Mouse (Mus musculus): Measurements from ENCODE around the gene Fads2. TPM values are rescaled to one million over a fixed set of nuclear protein-coding genes. Genes with fewer than 3 reads are reported as not detected.

Fads2 gene
- polyA plus RNA-seq, 1 experiment from 2014 or later: 80.5 TPM

- H3K27ac ChIP-seq (ENCODE audit: low read depth, low read length): no peak overlapping the region
- no peaks in the 10 kb centered on the region for H3K4me1 ChIP-seq (ENCODE audit: control insufficient read depth, insufficient read depth, low read length)
- DNase-seq (ENCODE audit: low spot score, missing footprints): no peak
- H3K9ac ChIP-seq (ENCODE audit: low read length): no peak overlapping the region
- no peak overlapping the region for H3K4me2 ChIP-seq
- H3K36me3 ChIP-seq (ENCODE audit: control insufficient read depth, insufficient read depth, low read length): no peaks in the 10 kb centered on the region; the same call in 1 of the 2 replicates
- ATAC-seq (ENCODE audit: low FRiP score): no peak
- H3K9me3 ChIP-seq (ENCODE audit: control insufficient read depth, low read length): no peaks in the 10 kb centered on the region
- H3K4me3 ChIP-seq (ENCODE audit: low read depth, low read length): no peak overlapping the region
- 73% methylated on average over 3 of the region's 3 CpGs for WGBS
- H3K27me3 ChIP-seq (ENCODE audit: control insufficient read depth, insufficient read depth, low read length): no peaks in the 10 kb centered on the region
Measured at GRCm38 (mm10) chr19:10055261-10055660, 46.3 kb downstream of the Fads2 start.

- Histone ChIP-seq H3K27me3 (ENCODE audit: control insufficient read depth, insufficient read depth, low read length) (no peaks in the 10 kb centered on the region), H3K9ac (ENCODE audit: low read length) (no peak overlapping the region), H3K9me3 (ENCODE audit: control insufficient read depth, low read length) (no peaks in the 10 kb centered on the region), H3K4me2 (no peak overlapping the region), H3K4me3 (ENCODE audit: low read depth, low read length) (no peak overlapping the region), H3K4me1 (ENCODE audit: control insufficient read depth, insufficient read depth, low read length) (no peaks in the 10 kb centered on the region), H3K27ac (ENCODE audit: low read depth, low read length) (no peak overlapping the region), H3K36me3 (ENCODE audit: control insufficient read depth, insufficient read depth, low read length) (no peaks in the 10 kb centered on the region; the same call in 1 of the 2 replicates)
- DNase-seq (ENCODE audit: low spot score, missing footprints) (no peak), ATAC-seq (ENCODE audit: low FRiP score) (no peak)
- WGBS: 90% methylated on average over 6 of the region's 6 CpGs
Measured at GRCm38 (mm10) chr19:10054361-10055075, 47.0 kb downstream of the Fads2 start.

- Histone ChIP-seq H3K4me1 (ENCODE audit: control insufficient read depth, insufficient read depth, low read length) (no peaks in the 10 kb centered on the region), H3K36me3 (ENCODE audit: control insufficient read depth, insufficient read depth, low read length) (no peaks in the 10 kb centered on the region; the same call in 1 of the 2 replicates), H3K9ac (ENCODE audit: low read length) (no peak overlapping the region), H3K27ac (ENCODE audit: low read depth, low read length) (no peak overlapping the region), H3K4me2 (no peak overlapping the region), H3K4me3 (ENCODE audit: low read depth, low read length) (no peak overlapping the region), H3K9me3 (ENCODE audit: control insufficient read depth, low read length) (no peaks in the 10 kb centered on the region), H3K27me3 (ENCODE audit: control insufficient read depth, insufficient read depth, low read length) (no peaks in the 10 kb centered on the region)
- ATAC-seq (ENCODE audit: low FRiP score) (no peak), DNase-seq (ENCODE audit: low spot score, missing footprints) (no peak)
- WGBS: 92% methylated on average over 10 of the region's 10 CpGs
Measured at GRCm38 (mm10) chr19:10053692-10054260, 47.8 kb downstream of the Fads2 start.

- Histone ChIP-seq H3K4me3 (ENCODE audit: low read depth, low read length) (no peak overlapping the region), H3K4me2 (no peak overlapping the region), H3K4me1 (ENCODE audit: control insufficient read depth, insufficient read depth, low read length) (no peaks in the 10 kb centered on the region), H3K9ac (ENCODE audit: low read length) (no peak overlapping the region), H3K27me3 (ENCODE audit: control insufficient read depth, insufficient read depth, low read length) (no peaks in the 10 kb centered on the region), H3K36me3 (ENCODE audit: control insufficient read depth, insufficient read depth, low read length) (no peaks in the 10 kb centered on the region; the same call in 1 of the 2 replicates), H3K9me3 (ENCODE audit: control insufficient read depth, low read length) (no peaks in the 10 kb centered on the region), H3K27ac (ENCODE audit: low read depth, low read length) (no peak overlapping the region)
- ATAC-seq (ENCODE audit: low FRiP score) (no peak), DNase-seq (ENCODE audit: low spot score, missing footprints) (no peak)
- 95% methylated on average over 4 of the region's 4 CpGs for WGBS
Measured at GRCm38 (mm10) chr19:10052698-10053097, 48.8 kb downstream of the Fads2 start.

GRCm38 (mm10) chr19:10050438-10050837, 51.1 kb downstream of the Fads2 start:
- H3K4me1 ChIP-seq (ENCODE audit: control insufficient read depth, insufficient read depth, low read length): no peaks in the 10 kb centered on the region
- ATAC-seq (ENCODE audit: low FRiP score) (no peak), DNase-seq (ENCODE audit: low spot score, missing footprints) (no peak)
- H3K36me3 ChIP-seq (ENCODE audit: control insufficient read depth, insufficient read depth, low read length): no peaks in the 10 kb centered on the region
- H3K4me2 ChIP-seq: no peak overlapping the region
- H3K27me3 ChIP-seq (ENCODE audit: control insufficient read depth, insufficient read depth, low read length): no peaks in the 10 kb centered on the region
- H3K9me3 ChIP-seq (ENCODE audit: control insufficient read depth, low read length): no peaks in the 10 kb centered on the region
- WGBS: 86% methylated on average over 2 of the region's 2 CpGs
- H3K4me3 ChIP-seq (ENCODE audit: low read depth, low read length): no peak overlapping the region
- no peak overlapping the region for H3K27ac ChIP-seq (ENCODE audit: low read depth, low read length)
- H3K9ac ChIP-seq (ENCODE audit: low read length): no peak overlapping the region

GRCm38 (mm10) chr19:10049533-10049932, 52.0 kb downstream of the Fads2 start:
- Histone ChIP-seq H3K4me3 (ENCODE audit: low read depth, low read length) (no peak overlapping the region), H3K36me3 (ENCODE audit: control insufficient read depth, insufficient read depth, low read length) (no peaks in the 10 kb centered on the region), H3K27me3 (ENCODE audit: control insufficient read depth, insufficient read depth, low read length) (no peaks in the 10 kb centered on the region), H3K4me1 (ENCODE audit: control insufficient read depth, insufficient read depth, low read length) (no peaks in the 10 kb centered on the region), H3K27ac (ENCODE audit: low read depth, low read length) (no peak overlapping the region), H3K4me2 (no peak overlapping the region), H3K9me3 (ENCODE audit: control insufficient read depth, low read length) (no peaks in the 10 kb centered on the region), H3K9ac (ENCODE audit: low read length) (no peak overlapping the region)
- DNase-seq (ENCODE audit: low spot score, missing footprints) (no peak), ATAC-seq (ENCODE audit: low FRiP score) (no peak)

GRCm38 (mm10) chr19:10046983-10047382, 54.6 kb downstream of the Fads2 start:
- Histone ChIP-seq H3K27ac (ENCODE audit: low read depth, low read length) (no peak overlapping the region), H3K36me3 (ENCODE audit: control insufficient read depth, insufficient read depth, low read length) (no peaks in the 10 kb centered on the region), H3K4me2 (no peak overlapping the region), H3K4me3 (ENCODE audit: low read depth, low read length) (no peak overlapping the region), H3K9me3 (ENCODE audit: control insufficient read depth, low read length) (no peaks in the 10 kb centered on the region), H3K9ac (ENCODE audit: low read length) (no peak overlapping the region), H3K4me1 (ENCODE audit: control insufficient read depth, insufficient read depth, low read length) (peaks cover 2% of the 10 kb centered on the region), H3K27me3 (ENCODE audit: control insufficient read depth, insufficient read depth, low read length) (peaks cover 3% of the 10 kb centered on the region; the same call in 1 of the 2 replicates)
- 57% methylated on average over 3 of the region's 3 CpGs for WGBS
- DNase-seq (ENCODE audit: low spot score, missing footprints): no peak
- no peak for ATAC-seq (ENCODE audit: low FRiP score)

GRCm38 (mm10) chr19:10046346-10046745, 55.2 kb downstream of the Fads2 start:
- no peaks in the 10 kb centered on the region for H3K9me3 ChIP-seq (ENCODE audit: control insufficient read depth, low read length)
- no peak for ATAC-seq (ENCODE audit: low FRiP score)
- no peaks in the 10 kb centered on the region for H3K36me3 ChIP-seq (ENCODE audit: control insufficient read depth, insufficient read depth, low read length)
- no peak for DNase-seq (ENCODE audit: low spot score, missing footprints)
- peaks cover 4% of the 10 kb centered on the region for H3K4me1 ChIP-seq (ENCODE audit: control insufficient read depth, insufficient read depth, low read length)
- H3K4me2 ChIP-seq: no peak overlapping the region
- 79% methylated on average over 4 of the region's 4 CpGs for WGBS
- H3K4me3 ChIP-seq (ENCODE audit: low read depth, low read length): no peak overlapping the region
- H3K9ac ChIP-seq (ENCODE audit: low read length): no peak overlapping the region
- peaks cover 3% of the 10 kb centered on the region; the same call in 1 of the 2 replicates for H3K27me3 ChIP-seq (ENCODE audit: control insufficient read depth, insufficient read depth, low read length)
- H3K27ac ChIP-seq (ENCODE audit: low read depth, low read length): no peak overlapping the region

- Histone ChIP-seq H3K4me2 (no peak overlapping the region), H3K27me3 (ENCODE audit: control insufficient read depth, insufficient read depth, low read length) (peaks cover 3% of the 10 kb centered on the region; the same call in 1 of the 2 replicates), H3K4me3 (ENCODE audit: low read depth, low read length) (no peak overlapping the region), H3K9ac (ENCODE audit: low read length) (no peak overlapping the region), H3K27ac (ENCODE audit: low read depth, low read length) (no peak overlapping the region), H3K4me1 (ENCODE audit: control insufficient read depth, insufficient read depth, low read length) (peaks cover 7% of the 10 kb centered on the region), H3K36me3 (ENCODE audit: control insufficient read depth, insufficient read depth, low read length) (no peaks in the 10 kb centered on the region), H3K9me3 (ENCODE audit: control insufficient read depth, low read length) (no peaks in the 10 kb centered on the region)
- ATAC-seq (ENCODE audit: low FRiP score) (no peak), DNase-seq (ENCODE audit: low spot score, missing footprints) (no peak)
- 90% methylated on average over 2 of the region's 2 CpGs for WGBS
Measured at GRCm38 (mm10) chr19:10045707-10046106, 55.8 kb downstream of the Fads2 start.

Measured in midbrain, embryonic 11.5 days (tissue).